Mouse (Mus musculus) common myeloid progenitor, adult 5-6 weeks (primary cell): ENCODE data around the gene Vmn1r207-ps. TPM values are rescaled to one million over a fixed set of nuclear protein-coding genes. Genes with fewer than 3 reads are reported as not detected.
"Not testable (repeated sequence)": the region's sequence is repeated elsewhere in the genome, so short reads cannot be mapped to it uniquely, and the experiment has no call there.

Experiments used
- ATAC-seq: replicated peaks from 2 replicates; pipeline ENCODE4 v1.8.0; 2016; ENCODE audit warnings: low read depth, mild to moderate bottlenecking, moderate TSS enrichment, inconsistent platforms; ENCODE audit not compliant: poor library complexity, severe bottlenecking
- total RNA-seq: library from RNA; stranded (forward); fragments of 200-1000, 187-1606 nt; gene quantifications from 2 replicates; pipeline ENCODE4 v1.2.3, GENCODE M21; 2017

Vmn1r207-ps gene
- not detected in 2 replicates for total RNA-seq

DNA sequence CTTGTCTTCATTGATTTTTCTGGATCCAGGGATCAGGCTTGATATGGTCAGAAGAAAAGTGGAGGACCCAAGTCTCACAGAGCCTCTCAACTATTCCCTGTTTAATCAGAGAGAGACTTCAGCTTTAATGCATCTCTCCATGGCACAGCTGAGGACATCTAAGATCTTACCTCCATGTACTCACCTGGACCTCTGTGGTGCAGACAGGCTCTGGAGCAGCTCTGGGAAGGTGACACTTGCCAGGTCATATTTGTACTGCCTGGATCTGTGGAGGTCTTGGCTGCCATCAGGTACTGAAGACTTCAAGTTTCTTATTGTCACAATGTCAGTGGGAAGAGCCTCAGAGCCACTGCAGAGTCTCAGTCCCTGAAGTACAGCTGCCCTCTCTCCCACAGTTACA, at the start of gene Vmn1r207-ps:
TSS of gene Vmn1r207-ps (minus strand) at position 101 of the 400 bp plus-strand sequence.
- ATAC-seq = not testable (repeated sequence)

GRCm38 (mm10) chr13:22777300-22777699, 47.9 kb upstream of the Vmn1r207-ps start, which contains the start of gene Vmn1r208:
Vmn1r208 (minus strand) TSS chr13:22777400.
- not testable (repeated sequence) for ATAC-seq

DNA sequence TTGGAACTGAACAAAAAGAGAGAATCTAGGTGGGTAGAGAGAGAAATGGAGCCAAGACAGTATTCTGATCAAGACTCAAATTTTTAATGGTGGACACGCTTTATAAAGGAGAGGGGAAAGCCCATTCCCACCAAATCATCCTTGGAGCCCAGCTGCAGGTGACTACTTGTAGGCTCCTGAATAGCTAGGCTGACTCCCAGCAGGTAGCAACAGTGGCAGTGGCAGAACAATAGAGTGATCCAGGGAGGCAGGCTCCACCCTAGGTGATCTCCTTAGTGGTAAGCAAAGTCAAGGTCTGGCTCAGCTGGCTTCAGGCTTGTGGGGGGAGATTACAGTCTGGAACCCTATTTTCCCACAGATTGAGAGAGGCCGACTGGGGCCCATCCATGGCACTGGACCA, 42.2 kb upstream of the Vmn1r207-ps start:
- ATAC-seq = not testable (repeated sequence)

- no peak for ATAC-seq
Measured at GRCm38 (mm10) chr13:22747524-22747923, 18.1 kb upstream of the Vmn1r207-ps start.

DNA sequence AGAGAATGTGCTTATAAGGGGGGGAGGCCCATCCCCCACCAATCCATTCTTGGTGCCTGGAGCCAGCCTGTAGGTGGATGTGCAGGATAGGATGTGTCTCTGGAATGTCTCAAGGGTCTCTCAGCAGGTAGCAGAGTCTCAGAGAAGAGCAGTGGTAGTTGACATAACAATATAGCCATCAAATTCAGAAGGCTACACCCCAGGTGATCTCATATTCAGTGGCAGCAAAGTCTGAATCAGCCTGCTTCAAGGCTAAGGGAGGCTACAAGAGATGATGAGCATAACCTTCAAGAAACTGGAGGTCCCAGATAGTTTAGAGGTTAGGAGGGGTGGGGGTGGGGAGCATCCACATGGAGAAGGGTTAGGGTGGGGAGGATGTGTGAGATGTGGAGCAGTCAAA, 22.5 kb downstream of the Vmn1r207-ps start:
- not testable (repeated sequence) for ATAC-seq

GRCm38 (mm10) chr13:22702951-22703350, 26.5 kb downstream of the Vmn1r207-ps start:
- not testable (repeated sequence) for ATAC-seq

Other genes starting within 250 kb of the Vmn1r207-ps start
- not detected in 2 replicates for gene Vmn1r202, start 224.2 kb downstream of the Vmn1r207-ps start, total RNA-seq
- gene Vmn1r203, start 211.5 kb downstream of the Vmn1r207-ps start, total RNA-seq = 0.10 and 0.14 TPM in 2 replicates
- not detected in 2 replicates for gene Vmn1r204, start 176.4 kb downstream of the Vmn1r207-ps start, total RNA-seq
- gene Vmn1r205, start 136.6 kb downstream of the Vmn1r207-ps start, total RNA-seq = not detected in 2 replicates
- not detected in 2 replicates for gene Vmn1r206, start 105.4 kb downstream of the Vmn1r207-ps start, total RNA-seq
- gene Vmn1r208, start 47.8 kb upstream of the Vmn1r207-ps start, total RNA-seq = not detected in 2 replicates
- not detected in 2 replicates for gene Vmn1r209, start 80.1 kb upstream of the Vmn1r207-ps start, total RNA-seq
- not detected in 2 replicates for gene Vmn1r210, start 101.7 kb upstream of the Vmn1r207-ps start, total RNA-seq
- gene Vmn1r211, start 127.9 kb upstream of the Vmn1r207-ps start, total RNA-seq = not detected in 2 replicates
- not detected in 2 replicates for gene Vmn1r212, start 154.6 kb upstream of the Vmn1r207-ps start, total RNA-seq